8 mouse cellular contexts compared by ENCODE assay signal in the genomic region with DNA sequence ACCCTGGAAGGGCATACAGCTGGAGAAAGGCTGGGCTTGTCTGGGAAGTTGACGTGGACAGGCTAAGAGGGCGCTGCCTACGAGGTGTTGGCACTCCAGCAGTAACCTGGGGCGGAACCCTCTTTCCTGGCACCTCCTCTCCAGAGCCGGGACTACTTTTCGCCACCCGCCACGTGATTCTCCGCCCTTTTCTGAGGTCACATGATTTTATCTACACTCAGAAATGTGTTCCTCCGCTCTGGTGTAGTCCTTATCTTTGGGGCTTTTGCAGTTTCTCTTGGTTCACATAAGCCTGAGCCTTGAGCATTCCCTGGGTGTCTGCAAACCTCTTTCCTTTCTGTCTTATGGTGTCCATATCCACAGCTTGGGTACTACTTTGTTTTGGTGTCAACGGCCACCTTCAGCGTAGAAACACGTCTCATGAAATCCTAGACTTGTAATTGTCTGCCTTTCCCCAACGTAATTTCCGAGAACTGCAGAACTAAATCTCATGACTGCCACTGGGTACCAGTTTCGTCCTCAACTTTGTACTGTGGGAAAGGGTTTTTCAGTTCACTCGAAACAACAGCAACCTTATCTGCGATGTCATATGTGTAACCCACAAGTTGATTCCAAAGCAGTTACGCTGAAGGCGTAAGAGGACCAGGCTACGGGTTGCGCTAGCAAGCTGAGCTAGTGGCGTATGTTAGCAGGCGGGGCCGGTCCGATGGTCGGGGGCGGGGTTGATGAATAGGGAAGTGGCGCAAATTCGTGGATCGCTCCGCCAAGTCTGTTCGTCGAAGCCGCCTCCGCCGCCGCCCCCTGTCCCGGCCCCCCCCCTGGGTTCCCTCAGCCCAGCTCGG. TPM values are rescaled to one million over a fixed set of nuclear protein-coding genes. Genes with fewer than 3 reads are reported as not detected.
DNase-seq lines count a peak whose midpoint lies in the region; ATAC-seq lines count a peak whose summit lies in the region.

A gene (plus strand): TSS at position 294 of the 842 bp plus-strand sequence.

- peak within 1 kb of the TSS; percentile 98 for H3K27ac ChIP-seq in lung, embryonic 16.5 days (ENCODE audit: low read length)

- H3K4me3 ChIP-seq in lung, embryonic 16.5 days (ENCODE audit: low read length) = peak within 1 kb of the TSS; percentile 85

- H3K36me3 ChIP-seq in lung, embryonic 16.5 days (ENCODE audit: control insufficient read depth, insufficient read depth, low read length) = peaks cover 47% of the 10 kb centered on the region

- 0% methylated on average over 40 of the region's 40 CpGs for WGBS in lung, embryonic 16.5 days

- H3K9me3 ChIP-seq in lung, embryonic 16.5 days (ENCODE audit: control insufficient read depth, low read length) = no peaks in the 10 kb centered on the region

- H3K4me2 ChIP-seq in lung, embryonic 16.5 days (ENCODE audit: low read depth, low read length) = peak within 1 kb of the TSS; percentile 66

- no peaks in the 10 kb centered on the region for H3K27me3 ChIP-seq in lung, embryonic 16.5 days (ENCODE audit: control insufficient read depth, insufficient read depth, low read depth, low read length)

- H3K9ac ChIP-seq in lung, embryonic 16.5 days (ENCODE audit: low read length) = peak within 1 kb of the TSS; percentile 89

- peak; percentile 72 to 73 for ATAC-seq in hematopoietic stem cell, adult 5-6 weeks (replicated peaks in 1 of 2; ENCODE audit: insufficient read depth in 1 of 2, low FRiP score in 2 of 2, low TSS enrichment in 1 of 2, low read depth in 1 of 2, poor library complexity in 2 of 2, severe bottlenecking in 2 of 2)
- peak; percentile 80 for ATAC-seq in lung, embryonic 16.5 days (ENCODE audit: low read depth)

- DNase-seq in MEL-GATA-1-ER (ENCODE audit: extremely low read depth, low read depth) = peak; percentile 96
- DNase-seq in cerebellum, adult 8-10 months = peak; percentile 94
- peak; percentile 96 for DNase-seq in forelimb bud, embryonic 11.5 days (ENCODE audit: low read depth, low spot score)
- peak; percentile 98 for DNase-seq in layer of hippocampus, adult 9-10 months (ENCODE audit: low spot score)
- DNase-seq in ovary, postnatal 10 days (ENCODE audit: low spot score) = peak; percentile 87
- DNase-seq in thymus, postnatal 10 days (ENCODE audit: low spot score in 2 of 2) = peak; percentile 92

- H3K4me1 ChIP-seq in lung, embryonic 16.5 days (replicated peaks; ENCODE audit: control insufficient read depth, insufficient read depth, low read length) = peaks cover 9% of the 10 kb centered on the region

RNA-seq across cellular contexts. Expression of the gene that starts here (rescaled TPM):
- total RNA-seq in hematopoietic stem cell, adult 5-6 weeks (2017) = 211 and 252 TPM in 2 replicates
- polyA plus RNA-seq in lung, embryonic 16.5 days (2015; fragmentation: Nextera tagmentation; extraction: Ambion mirVana) = 515 and 536 TPM in 2 replicates

Comparison
In these comparisons a context has a peak if more than half of its experiments do, and no peak if none do; other contexts are left out.
1. Peak in every context shown above with its lines: DNase-seq, ATAC-seq, H3K4me3 ChIP-seq and H3K27ac ChIP-seq.